Mouse (Mus musculus): Measurements from ENCODE around the gene Fan1.

The Fan1 gene

GRCm38 (mm10) chr7:64331309-64331708, 42.6 kb downstream of the Fan1 start:
- DNase-seq (ENCODE audit: low spot score) = no peak

- DNase-seq (ENCODE audit: low spot score) = no peak
Measured at GRCm38 (mm10) chr7:64327486-64327885, 46.4 kb downstream of the Fan1 start.

- DNase-seq (ENCODE audit: low spot score) = peak; percentile 60
Measured at GRCm38 (mm10) chr7:64326892-64327291, 47.0 kb downstream of the Fan1 start.

GRCm38 (mm10) chr7:64321658-64322057, 52.2 kb downstream of the Fan1 start:
- DNase-seq (ENCODE audit: low spot score) = no peak

- DNase-seq (ENCODE audit: low spot score) = no peak
Measured at GRCm38 (mm10) chr7:64321125-64321524, 52.8 kb downstream of the Fan1 start.

- DNase-seq (ENCODE audit: low spot score) = no peak
Measured at GRCm38 (mm10) chr7:64312811-64313210, 61.1 kb downstream of the Fan1 start.

GRCm38 (mm10) chr7:64310756-64311155, 63.1 kb downstream of the Fan1 start:
- no peak for DNase-seq (ENCODE audit: low spot score)

- DNase-seq (ENCODE audit: low spot score) = no peak
Measured at GRCm38 (mm10) chr7:64310241-64310640, 63.7 kb downstream of the Fan1 start.

Data from ovary, postnatal 10 days (tissue).